Mouse (Mus musculus): ENCODE data around the gene Cacna1d. TPM values are rescaled to one million over a fixed set of nuclear protein-coding genes. Genes with fewer than 3 reads are reported as not detected.

Gene Cacna1d
- polyA plus RNA-seq, 1 experiment from 2014 or later = 10.5 TPM

GRCm38 (mm10) chr14:30352951-30353270, 138.3 kb downstream of the Cacna1d start:
- Histone ChIP-seq H3K4me2 (peak overlapping the region; percentile 84), H3K9ac (peak overlapping the region; percentile 80), H3K36me3 (ENCODE audit: insufficient read depth) (0 out of 2 replicates have a peak, but pooled peaks cover 3% of the 10 kb centered on the region), H3K4me3 (ENCODE audit: low read depth, low read length) (peak overlapping the region; percentile 49), H3K4me1 (ENCODE audit: insufficient read depth) (peaks cover 3% of the 10 kb centered on the region; the same call in 1 of the 2 replicates), H3K27me3 (ENCODE audit: insufficient read depth, low read length) (peaks cover 19% of the 10 kb centered on the region), H3K27ac (ENCODE audit: low read depth) (no peak overlapping the region), H3K9me3 (ENCODE audit: low read depth, low read length) (no peaks in the 10 kb centered on the region)
- ATAC-seq (ENCODE audit: insufficient read depth) (no peak), DNase-seq (no peak)
- no peak for TF ChIP-seq CTCF (IDR thresholded peaks at IDR 0.05; ENCODE audit: low read depth)
- 1% methylated on average over 10 of the region's 10 CpGs for WGBS

GRCm38 (mm10) chr14:30352061-30352950, 138.9 kb downstream of the Cacna1d start:
- TF ChIP-seq CTCF (IDR thresholded peaks at IDR 0.05; ENCODE audit: low read depth) = no peak
- 2% methylated on average over 31 of the region's 31 CpGs for WGBS
- H3K9ac ChIP-seq = peak overlapping the region; percentile 80
- H3K4me1 ChIP-seq (ENCODE audit: insufficient read depth) = peaks cover 3% of the 10 kb centered on the region; the same call in 1 of the 2 replicates
- H3K27me3 ChIP-seq (ENCODE audit: insufficient read depth, low read length) = peaks cover 19% of the 10 kb centered on the region
- peak; percentile 44; the same call in 1 of the 2 replicates for ATAC-seq (ENCODE audit: insufficient read depth)
- H3K4me2 ChIP-seq = peak overlapping the region; percentile 84
- peak; percentile 60 for DNase-seq
- peak overlapping the region; percentile 49 for H3K4me3 ChIP-seq (ENCODE audit: low read depth, low read length)
- H3K9me3 ChIP-seq (ENCODE audit: low read depth, low read length) = no peaks in the 10 kb centered on the region
- H3K36me3 ChIP-seq (ENCODE audit: insufficient read depth) = 0 out of 2 replicates have a peak, but pooled peaks cover 3% of the 10 kb centered on the region
- H3K27ac ChIP-seq (ENCODE audit: low read depth) = no peak overlapping the region

- H3K27me3 ChIP-seq (ENCODE audit: insufficient read depth, low read length) = peaks cover 19% of the 10 kb centered on the region
- no peaks in the 10 kb centered on the region; the same call in 1 of the 2 replicates for H3K4me1 ChIP-seq (ENCODE audit: insufficient read depth)
- H3K9ac ChIP-seq = no peak overlapping the region
- H3K27ac ChIP-seq (ENCODE audit: low read depth) = no peak overlapping the region
- H3K9me3 ChIP-seq (ENCODE audit: low read depth, low read length) = no peaks in the 10 kb centered on the region
- 0 out of 2 replicates have a peak, but pooled peaks cover 3% of the 10 kb centered on the region for H3K36me3 ChIP-seq (ENCODE audit: insufficient read depth)
- H3K4me3 ChIP-seq (ENCODE audit: low read depth, low read length) = no peak overlapping the region
- DNase-seq (no peak), ATAC-seq (ENCODE audit: insufficient read depth) (no peak)
- no peak for TF ChIP-seq CTCF (IDR thresholded peaks at IDR 0.05; ENCODE audit: low read depth)
- 69% methylated on average over 6 of the region's 6 CpGs for WGBS
- H3K4me2 ChIP-seq = no peak overlapping the region
These were observed 141.0 kb downstream of the Cacna1d start for GRCm38 (mm10) chr14:30350285-30350684.

GRCm38 (mm10) chr14:30344948-30345865, 146.0 kb downstream of the Cacna1d start:
- peak; percentile 79 for DNase-seq
- Histone ChIP-seq H3K4me2 (no peak overlapping the region), H3K4me3 (ENCODE audit: low read depth, low read length) (no peak overlapping the region), H3K27me3 (ENCODE audit: insufficient read depth, low read length) (no peaks in the 10 kb centered on the region), H3K27ac (ENCODE audit: low read depth) (no peak overlapping the region), H3K36me3 (ENCODE audit: insufficient read depth) (0 out of 2 replicates have a peak, but pooled peaks cover 9% of the 10 kb centered on the region), H3K9ac (no peak overlapping the region), H3K4me1 (ENCODE audit: insufficient read depth) (no peaks in the 10 kb centered on the region), H3K9me3 (ENCODE audit: low read depth, low read length) (no peaks in the 10 kb centered on the region)
- WGBS = 46% methylated on average over 8 of the region's 8 CpGs
- ATAC-seq (ENCODE audit: insufficient read depth) = no peak
- no peak for TF ChIP-seq CTCF (IDR thresholded peaks at IDR 0.05; ENCODE audit: low read depth)

- Histone ChIP-seq H3K27me3 (ENCODE audit: insufficient read depth, low read length) (no peaks in the 10 kb centered on the region), H3K36me3 (ENCODE audit: insufficient read depth) (0 out of 2 replicates have a peak, but pooled peaks cover 6% of the 10 kb centered on the region), H3K4me1 (ENCODE audit: insufficient read depth) (no peaks in the 10 kb centered on the region), H3K9me3 (ENCODE audit: low read depth, low read length) (no peaks in the 10 kb centered on the region), H3K27ac (ENCODE audit: low read depth) (no peak overlapping the region), H3K9ac (no peak overlapping the region), H3K4me2 (no peak overlapping the region), H3K4me3 (ENCODE audit: low read depth, low read length) (no peak overlapping the region)
- no peak for ATAC-seq (ENCODE audit: insufficient read depth)
- no peak for TF ChIP-seq CTCF (IDR thresholded peaks at IDR 0.05; ENCODE audit: low read depth)
- DNase-seq = no peak
- 84% methylated on average over 7 of the region's 7 CpGs for WGBS
These were observed 147.5 kb downstream of the Cacna1d start for GRCm38 (mm10) chr14:30343740-30344139.

GRCm38 (mm10) chr14:30341825-30342590, 149.2 kb downstream of the Cacna1d start:
- H3K27me3 ChIP-seq (ENCODE audit: insufficient read depth, low read length) = no peaks in the 10 kb centered on the region
- H3K9me3 ChIP-seq (ENCODE audit: low read depth, low read length) = no peaks in the 10 kb centered on the region
- no peak overlapping the region for H3K4me2 ChIP-seq
- no peaks in the 10 kb centered on the region for H3K4me1 ChIP-seq (ENCODE audit: insufficient read depth)
- 74% methylated on average over 12 of the region's 12 CpGs for WGBS
- no peak for DNase-seq
- H3K27ac ChIP-seq (ENCODE audit: low read depth) = no peak overlapping the region
- H3K9ac ChIP-seq = no peak overlapping the region
- no peak for TF ChIP-seq CTCF (IDR thresholded peaks at IDR 0.05; ENCODE audit: low read depth)
- H3K4me3 ChIP-seq (ENCODE audit: low read depth, low read length) = no peak overlapping the region
- no peak for ATAC-seq (ENCODE audit: insufficient read depth)
- H3K36me3 ChIP-seq (ENCODE audit: insufficient read depth) = 0 out of 2 replicates have a peak, but pooled peaks cover 6% of the 10 kb centered on the region
